In the genomic region with DNA sequence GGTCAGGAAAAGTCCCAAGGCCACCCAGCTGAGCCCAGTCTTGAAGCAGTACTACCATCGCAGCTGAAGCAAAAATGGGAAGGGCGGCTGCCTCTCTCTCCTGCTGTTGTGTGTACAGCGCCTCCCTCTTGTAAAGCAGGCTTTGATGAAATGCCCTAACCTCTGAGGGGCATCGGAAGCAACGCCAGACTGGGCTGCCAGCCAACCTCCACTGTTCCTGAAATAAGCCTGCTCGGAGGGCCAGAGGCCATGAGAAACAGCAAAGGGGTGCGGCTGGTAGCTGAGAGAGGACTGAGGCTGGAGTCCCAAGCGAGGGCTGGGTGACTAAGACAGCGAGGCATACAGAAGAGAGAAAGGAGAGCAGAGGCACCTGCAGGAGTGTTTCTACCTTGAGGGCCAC, we compare ENCODE assay signal across 8 mouse cellular contexts. TPM values are rescaled to one million over a fixed set of nuclear protein-coding genes. Genes with fewer than 3 reads are reported as not detected.
DNase-seq lines count a peak whose midpoint lies in the region; ATAC-seq lines count a peak whose summit lies in the region.

No protein-coding gene starts in this region.

- H3K36me3 ChIP-seq in forebrain, embryonic 14.5 days (ENCODE audit: control insufficient read depth, insufficient read depth, low read length): no peaks in the 10 kb centered on the region; the same call in 1 of the 2 replicates
- H3K36me3 ChIP-seq in intestine, embryonic 15.5 days: peaks cover 36% of the 10 kb centered on the region

- H3K4me2 ChIP-seq in forebrain, embryonic 14.5 days (ENCODE audit: low read length): no peak overlapping the region
- H3K4me2 ChIP-seq in intestine, embryonic 15.5 days (replicated peaks): no peak overlapping the region

- H3K4me3 ChIP-seq in forebrain, embryonic 14.5 days (ENCODE audit: low read depth, low read length): no peak overlapping the region
- no peak overlapping the region for H3K4me3 ChIP-seq in intestine, embryonic 15.5 days (replicated peaks)

- H3K9ac ChIP-seq in forebrain, embryonic 14.5 days (ENCODE audit: low read length): no peak overlapping the region
- no peak overlapping the region for H3K9ac ChIP-seq in intestine, embryonic 15.5 days

- DNase-seq in ovary, adult 18-20 months (ENCODE audit: low spot score): peak; percentile 49
- no peak for DNase-seq in ovary, postnatal 10 days (ENCODE audit: low spot score)
- DNase-seq in forebrain, embryonic 14.5 days (ENCODE audit: low spot score): peak; percentile 74
- peak; percentile 81 to 90 for DNase-seq in lung, postnatal 4 days
- no peak for DNase-seq in spleen, adult 18-20 months
- DNase-seq in cerebellum, adult 11-12 months: no peak
- DNase-seq in frontal cortex, postnatal 25 days (ENCODE audit: low spot score in 2 of 2): no peak

- no peak overlapping the region for H3K27ac ChIP-seq in forebrain, embryonic 14.5 days (ENCODE audit: low read depth, low read length)
- no peak overlapping the region for H3K27ac ChIP-seq in intestine, embryonic 15.5 days

- peaks cover 28% of the 10 kb centered on the region for H3K4me1 ChIP-seq in forebrain, embryonic 14.5 days (ENCODE audit: control insufficient read depth, insufficient read depth, low read length)
- peaks cover 39% of the 10 kb centered on the region for H3K4me1 ChIP-seq in intestine, embryonic 15.5 days (replicated peaks)

- H3K27me3 ChIP-seq in forebrain, embryonic 14.5 days (replicated peaks; ENCODE audit: control insufficient read depth, insufficient read depth, low read length): peaks cover 20% of the 10 kb centered on the region
- H3K27me3 ChIP-seq in intestine, embryonic 15.5 days (replicated peaks): no peaks in the 10 kb centered on the region

- no peaks in the 10 kb centered on the region for H3K9me3 ChIP-seq in forebrain, embryonic 14.5 days (replicated peaks; ENCODE audit: control insufficient read depth, low read length)
- H3K9me3 ChIP-seq in intestine, embryonic 15.5 days: no peaks in the 10 kb centered on the region

- ATAC-seq in forebrain, embryonic 14.5 days: no peak; the same call in 1 of the 2 replicates
- 0 out of 2 replicates have a peak, but pooled peaks have one; percentile 18 for ATAC-seq in intestine, embryonic 15.5 days

- WGBS in forebrain, embryonic 14.5 days: 15% methylated on average over 9 of the region's 9 CpGs
- 47% methylated on average over 9 of the region's 9 CpGs for WGBS in intestine, embryonic 15.5 days

RNA-seq across cellular contexts. Expression of gene Pdgfa, which starts 8.4 kb away (rescaled TPM):
- 14.5 and 15.6 TPM in 2 replicates for polyA plus RNA-seq in forebrain, embryonic 14.5 days (2014; fragmentation: Nextera tagmentation; extraction: Ambion mirVana)
- polyA plus RNA-seq in intestine, embryonic 15.5 days (2015; fragmentation: Nextera tagmentation; extraction: Ambion mirVana): 48.5 and 48.8 TPM in 2 replicates

Comparison
In these comparisons a context has a peak if more than half of its experiments do, and no peak if none do; other contexts are left out.
1. DNase-seq: peak in ovary, adult 18-20 months (single experiment), forebrain, embryonic 14.5 days (single experiment) and lung, postnatal 4 days (2 of 2); none in ovary, postnatal 10 days (single experiment), spleen, adult 18-20 months (0 of 2), cerebellum, adult 11-12 months (single experiment) and frontal cortex, postnatal 25 days (0 of 2).